Mouse (Mus musculus) cerebellum, postnatal 25 days (tissue): ENCODE measurements at regions not wholly inside any gene's neighbourhood (a gene's known extent, or its start where the extent isn't known, plus 50 kb on each side); places are given as distances from the start of the nearest gene placed in this dataset.
A peak's percentile ranks its signal among the peaks of the same experiment; 100 is the strongest.

Experiments
- DNase-seq, 2 experiments: peaks; one replicate each; pipeline ENCODE4 v3.0.0; 2021; ENCODE audit warnings: mixed read lengths in 2 of 2

- DNase-seq: no peak
Measured at GRCm38 (mm10) chr10:54601993-54602392, 525.6 kb upstream of the Man1a start.

GRCm38 (mm10) chr10:54595072-54595471 is 518.7 kb upstream of the Man1a start:
- DNase-seq: no peak

GRCm38 (mm10) chr10:54558636-54559035 is 482.2 kb upstream of the Man1a start:
- peak in 1 of 2 experiments; percentile 12 for DNase-seq

- DNase-seq: no peak
Measured at GRCm38 (mm10) chr10:54551734-54552397, 475.5 kb upstream of the Man1a start.

- no peak for DNase-seq
Measured at GRCm38 (mm10) chr10:54550665-54551064, 474.3 kb upstream of the Man1a start.

- DNase-seq: no peak
Measured at GRCm38 (mm10) chr10:54548977-54549376, 472.6 kb upstream of the Man1a start.

DNA sequence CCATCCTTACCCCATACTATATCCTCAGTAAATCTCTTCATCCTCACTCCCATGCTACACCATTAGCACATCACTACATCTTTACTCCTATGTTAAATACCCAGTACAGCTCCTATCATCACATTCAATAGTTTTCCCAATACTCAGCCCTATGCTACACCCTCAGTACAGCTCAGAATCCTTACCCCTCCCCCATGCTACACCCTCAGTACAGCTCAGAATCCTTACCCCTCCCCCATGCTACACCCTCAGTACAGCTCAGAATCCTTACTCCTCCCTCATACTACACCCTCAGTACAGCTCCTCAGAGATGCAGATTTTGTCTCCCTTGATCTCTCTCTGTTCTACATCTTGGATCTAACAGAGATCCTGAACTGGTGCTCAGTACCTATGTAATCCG is 472.1 kb upstream of the Man1a start:
- no peak for DNase-seq

- peak in 1 of 2 experiments; percentile 4 for DNase-seq
Measured at GRCm38 (mm10) chr10:54532581-54532980, 456.2 kb upstream of the Man1a start.

GRCm38 (mm10) chr10:54510776-54511175 is 434.4 kb upstream of the Man1a start:
- DNase-seq: no peak

DNA sequence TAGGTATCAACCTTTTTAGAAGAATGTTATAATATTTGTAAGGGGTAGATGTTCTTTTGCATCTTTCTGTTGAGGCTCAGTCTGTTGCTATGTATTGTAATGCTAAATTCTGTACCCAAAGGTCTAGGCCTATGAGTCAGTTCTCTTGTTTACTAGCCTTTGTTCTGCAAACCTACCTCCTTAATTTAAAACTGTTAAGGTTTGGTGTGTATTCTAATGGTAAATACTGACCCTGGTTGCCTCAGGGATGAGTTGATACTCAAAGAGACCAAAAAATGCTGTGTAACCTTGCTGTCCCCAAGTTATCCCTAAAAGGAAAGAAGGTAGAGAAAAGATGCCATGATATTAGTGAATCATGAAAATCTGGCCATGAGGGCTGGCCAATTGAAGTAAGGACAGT is 433.4 kb upstream of the Man1a start:
- no peak for DNase-seq
